Mouse (Mus musculus): ENCODE measurements at regions not wholly inside any gene's neighbourhood (a gene's known extent, or its start where the extent isn't known, plus 50 kb on each side); places are given as distances from the start of the nearest gene placed in this dataset.
A peak's percentile ranks its signal among the peaks of the same experiment; 100 is the strongest.

- ATAC-seq (ENCODE audit: low TSS enrichment) = no peak
Measured at GRCm38 (mm10) chr3:50886336-50886735, 337.9 kb upstream of the Noct start.

- no peak for ATAC-seq (ENCODE audit: low TSS enrichment)
Measured at GRCm38 (mm10) chr3:50887002-50887401, 337.2 kb upstream of the Noct start.

GRCm38 (mm10) chr3:50888571-50889210, 335.6 kb upstream of the Noct start:
- no peak; the same call in 1 of the 2 replicates for ATAC-seq (ENCODE audit: low TSS enrichment)

GRCm38 (mm10) chr3:50890537-50890936, 333.7 kb upstream of the Noct start:
- no peak for ATAC-seq (ENCODE audit: low TSS enrichment)

- no peak for ATAC-seq (ENCODE audit: low TSS enrichment)
Measured at GRCm38 (mm10) chr3:50898179-50898578, 326.1 kb upstream of the Noct start.

- ATAC-seq (ENCODE audit: low TSS enrichment) = no peak
Measured at GRCm38 (mm10) chr3:50899830-50900350, 324.4 kb upstream of the Noct start.

- ATAC-seq (ENCODE audit: low TSS enrichment) = no peak
Measured at GRCm38 (mm10) chr3:50900566-50900965, 323.7 kb upstream of the Noct start.

GRCm38 (mm10) chr3:50901321-50901720, 322.9 kb upstream of the Noct start:
- ATAC-seq (ENCODE audit: low TSS enrichment) = no peak

GRCm38 (mm10) chr3:50902933-50903332, 321.3 kb upstream of the Noct start:
- peak; percentile 88 for ATAC-seq (ENCODE audit: low TSS enrichment)

GRCm38 (mm10) chr3:50904716-50905116, 319.5 kb upstream of the Noct start:
- ATAC-seq (ENCODE audit: low TSS enrichment) = no peak

GRCm38 (mm10) chr3:50905274-50905992, 318.8 kb upstream of the Noct start:
- no peak for ATAC-seq (ENCODE audit: low TSS enrichment)

GRCm38 (mm10) chr3:50905993-50906831, 318.0 kb upstream of the Noct start:
- peak; percentile 79 for ATAC-seq (ENCODE audit: low TSS enrichment)

- no peak for ATAC-seq (ENCODE audit: low TSS enrichment)
Measured at GRCm38 (mm10) chr3:50912980-50913518, 311.2 kb upstream of the Noct start.

- peak; percentile 64 for ATAC-seq (ENCODE audit: low TSS enrichment)
Measured at GRCm38 (mm10) chr3:50914866-50915365, 309.3 kb upstream of the Noct start.

GRCm38 (mm10) chr3:50916305-50916854, 307.9 kb upstream of the Noct start:
- no peak for ATAC-seq (ENCODE audit: low TSS enrichment)

GRCm38 (mm10) chr3:50922347-50922746, 301.9 kb upstream of the Noct start:
- ATAC-seq (ENCODE audit: low TSS enrichment) = no peak

GRCm38 (mm10) chr3:50922832-50923231, 301.4 kb upstream of the Noct start:
- ATAC-seq (ENCODE audit: low TSS enrichment) = no peak

GRCm38 (mm10) chr3:50923327-50923726, 300.9 kb upstream of the Noct start:
- ATAC-seq (ENCODE audit: low TSS enrichment) = no peak

GRCm38 (mm10) chr3:50927318-50927717, 296.9 kb upstream of the Noct start:
- ATAC-seq (ENCODE audit: low TSS enrichment) = no peak

GRCm38 (mm10) chr3:50929013-50929412, 295.2 kb upstream of the Noct start:
- ATAC-seq (ENCODE audit: low TSS enrichment) = no peak

- ATAC-seq (ENCODE audit: low TSS enrichment) = peak; percentile 80
Measured at GRCm38 (mm10) chr3:50932397-50933089, 291.7 kb upstream of the Noct start.

All from frontal cortex, adult (tissue).